Mouse (Mus musculus): ENCODE data around the gene Spag9. TPM values are rescaled to one million over a fixed set of nuclear protein-coding genes. Genes with fewer than 3 reads are reported as not detected.

Spag9 gene
- polyA plus RNA-seq, 1 experiment from 2014 or later, result 101 TPM

DNA sequence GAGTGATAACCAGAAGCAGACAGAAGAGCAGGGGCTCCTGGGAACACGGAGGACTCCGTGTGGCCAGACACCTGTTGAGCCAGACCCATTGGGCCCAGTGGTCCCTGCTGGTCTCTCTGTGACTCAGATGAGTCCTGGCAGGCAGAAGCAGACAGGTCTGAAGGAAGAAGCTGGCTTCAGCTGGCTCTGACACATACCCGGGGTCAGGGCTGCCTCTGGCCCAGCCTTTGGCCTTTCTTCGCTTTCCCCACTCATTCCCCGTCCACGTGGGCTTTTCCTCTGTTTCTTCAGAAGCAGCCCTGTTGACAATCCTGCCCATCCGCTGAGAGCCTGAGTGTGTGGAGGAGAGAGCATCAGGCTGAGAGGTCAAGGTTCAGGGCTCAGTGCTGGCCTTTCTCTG is 179.4 kb downstream of the Spag9 start:
- DNase-seq (ENCODE audit: low spot score), result no peak
- 0 out of 2 replicates have a peak, but pooled peaks cover 3% of the 10 kb centered on the region for H3K4me1 ChIP-seq (replicated peaks; ENCODE audit: control insufficient read depth, insufficient read depth, low read length)
- H3K27ac ChIP-seq (ENCODE audit: low read depth, low read length), result no peak overlapping the region
- no peak overlapping the region for H3K4me2 ChIP-seq (ENCODE audit: low read depth, low read length, severe bottlenecking)
- H3K36me3 ChIP-seq (ENCODE audit: control insufficient read depth, insufficient read depth, low read length), result no peaks in the 10 kb centered on the region
- 55% methylated on average over 7 of the region's 7 CpGs for WGBS
- no peak overlapping the region for H3K4me3 ChIP-seq (ENCODE audit: low read depth, low read length)
- no peak for ATAC-seq (replicated peaks; ENCODE audit: low FRiP score)
- H3K27me3 ChIP-seq (ENCODE audit: control insufficient read depth, insufficient read depth, low read length), result no peaks in the 10 kb centered on the region
- no peak overlapping the region for H3K9ac ChIP-seq (ENCODE audit: low read length)
- no peaks in the 10 kb centered on the region for H3K9me3 ChIP-seq (ENCODE audit: control insufficient read depth, low read length)

Other genes with a start within 250 kb of the Spag9 start
- 48.4 and 51.2 TPM in 2 replicates for gene Utp18, start 110.3 kb upstream of the Spag9 start, polyA plus RNA-seq (2014; fragmentation: Nextera tagmentation; extraction: Ambion mirVana)
- 33.9 and 37.2 TPM in 2 replicates for gene Mbtd1, start 110.2 kb upstream of the Spag9 start, polyA plus RNA-seq (2014; fragmentation: Nextera tagmentation; extraction: Ambion mirVana)
- 144 and 155 TPM in 2 replicates for gene Nme2, start 39.8 kb upstream of the Spag9 start, polyA plus RNA-seq (2014; fragmentation: Nextera tagmentation; extraction: Ambion mirVana)
- gene Gm20390, start 27.8 kb upstream of the Spag9 start, polyA plus RNA-seq (2014; fragmentation: Nextera tagmentation; extraction: Ambion mirVana), result 371 and 408 TPM in 2 replicates
- gene Nme1, start 27.6 kb upstream of the Spag9 start, polyA plus RNA-seq (2014; fragmentation: Nextera tagmentation; extraction: Ambion mirVana), result 231 and 266 TPM in 2 replicates
- 43.0 and 44.0 TPM in 2 replicates for gene Tob1, start 215.4 kb downstream of the Spag9 start, polyA plus RNA-seq (2014; fragmentation: Nextera tagmentation; extraction: Ambion mirVana)
- gene Wfikkn2, start 249.9 kb downstream of the Spag9 start, polyA plus RNA-seq (2014; fragmentation: Nextera tagmentation; extraction: Ambion mirVana), result 1.9 and 2.9 TPM in 2 replicates